Mouse (Mus musculus) MEL (cell line): Measurements from ENCODE around the gene St7l. TPM values are rescaled to one million over a fixed set of nuclear protein-coding genes. Genes with fewer than 3 reads are reported as not detected.

Experiments
- DNase-seq: peaks from one replicate; pipeline ENCODE4 v3.0.0; 2011; ENCODE audit warnings: low read depth, low spot score
- H3K27ac ChIP-seq: 2 replicates; pipeline ENCODE4 v1.5.1; 2012; ENCODE audit warnings: low read depth, mild to moderate bottlenecking, control low read depth, low read length, moderate library complexity; ENCODE audit not compliant: control insufficient read depth
- H3K27me3 ChIP-seq, 2 experiments: fragments of 150-350 bp in 1 of 2; sonication (generic) in 1 of 2; 2 replicates each; pipeline ENCODE4 v1.6.1; 2012; ENCODE audit warnings: low read length in 2 of 2, mild to moderate bottlenecking in 2 of 2, improper control_type of control experiment in 1 of 2, moderate library complexity in 1 of 2; ENCODE audit not compliant: insufficient read depth in 2 of 2, control insufficient read depth in 1 of 2
- H3K36me3 ChIP-seq, 2 experiments: 2 replicates each; pipeline ENCODE4 v1.6.1; 2012 to 2014; ENCODE audit warnings: low read length in 2 of 2, improper control_type of control experiment in 1 of 2, inconsistent platforms in 1 of 2, mild to moderate bottlenecking in 1 of 2; ENCODE audit not compliant: insufficient read depth in 2 of 2, control insufficient read depth in 1 of 2
- H3K4me1 ChIP-seq, 2 experiments: fragments of 150-350 bp in 1 of 2; sonication (generic) in 1 of 2; 2 replicates each; pipeline ENCODE4 v1.6.1; 2012; ENCODE audit warnings: low read length in 2 of 2, improper control_type of control experiment in 1 of 2, mild to moderate bottlenecking in 1 of 2; ENCODE audit not compliant: insufficient read depth in 2 of 2, control insufficient read depth in 1 of 2
- H3K4me3 ChIP-seq, 2 experiments: fragments of 150-350 bp in 1 of 2; sonication (generic) in 1 of 2; 2 replicates each; pipeline ENCODE4 v1.5.1; 2012; ENCODE audit warnings: low read depth in 2 of 2, low read length in 2 of 2, mild to moderate bottlenecking in 2 of 2, moderate library complexity in 2 of 2, control low read depth in 1 of 2, improper control_type of control experiment in 1 of 2; ENCODE audit not compliant: control insufficient read depth in 1 of 2, insufficient read depth in 1 of 2
- H3K79me2 ChIP-seq: 2 replicates; pipeline ENCODE4 v1.6.1; 2012; ENCODE audit warnings: mild to moderate bottlenecking, low read length, moderate library complexity; ENCODE audit not compliant: control insufficient read depth, poor library complexity, insufficient read depth
- H3K9ac ChIP-seq: 2 replicates; pipeline ENCODE4 v1.6.1; 2012; ENCODE audit warnings: low read depth, mild to moderate bottlenecking, control low read depth, low read length, moderate library complexity; ENCODE audit not compliant: control insufficient read depth, poor library complexity, severe bottlenecking
- H3K9me3 ChIP-seq: fragments of 150-350 bp; sonication (generic); replicated peaks from 2 replicates; pipeline ENCODE4 v1.6.1; 2012; ENCODE audit warnings: mild to moderate bottlenecking, low read length, improper control_type of control experiment, moderate library complexity; ENCODE audit not compliant: insufficient read depth
- BHLHE40 ChIP-seq: IDR thresholded peaks from 2 replicates; pipeline ENCODE4 v1.6.1; 2012; ENCODE audit warnings: low read depth, mild to moderate bottlenecking, inconsistent platforms, low read length, improper control_type of control experiment, borderline replicate concordance
- CHD1 ChIP-seq: IDR thresholded peaks from 2 replicates; pipeline ENCODE4 v1.6.1; 2012; ENCODE audit warnings: low read depth, mild to moderate bottlenecking, inconsistent platforms, low read length, improper control_type of control experiment
- CHD2 ChIP-seq: IDR thresholded peaks from 2 replicates; pipeline ENCODE4 v1.6.1; 2011; ENCODE audit warnings: low read length, improper control_type of control experiment
- CTCF ChIP-seq, 3 experiments: IDR thresholded peaks in 2 of 3; conservative IDR thresholded peaks in 1 of 3; 2 replicates each; pipeline ENCODE4 v1.5.1; 2011 to 2012; ENCODE audit warnings: low read length in 3 of 3, low read depth in 2 of 3, mild to moderate bottlenecking in 2 of 3, improper control_type of control experiment in 1 of 3, inconsistent platforms in 1 of 3, mixed read lengths in 1 of 3, moderate library complexity in 1 of 3; ENCODE audit not compliant: control insufficient read depth in 1 of 3, insufficient read depth in 1 of 3, poor library complexity in 1 of 3, severe bottlenecking in 1 of 3
- ELF1 ChIP-seq: IDR thresholded peaks from 2 replicates; pipeline ENCODE4 v1.6.1; 2014; ENCODE audit warnings: low read depth, mild to moderate bottlenecking, inconsistent platforms, low read length, improper control_type of control experiment, moderate library complexity
- EP300 ChIP-seq, 2 experiments: IDR thresholded peaks; 2 replicates each; pipeline ENCODE4 v1.6.1; 2011; ENCODE audit warnings: improper control_type of control experiment in 2 of 2, low read length in 2 of 2, low read depth in 1 of 2, mild to moderate bottlenecking in 1 of 2
- ETS1 ChIP-seq: IDR thresholded peaks from 2 replicates; pipeline ENCODE4 v1.6.1; 2012; ENCODE audit warnings: low read depth, mild to moderate bottlenecking, inconsistent platforms, low read length, improper control_type of control experiment, moderate library complexity
- GABPA ChIP-seq: IDR thresholded peaks from 2 replicates; pipeline ENCODE4 v1.6.1; 2012; ENCODE audit warnings: low read depth, mild to moderate bottlenecking, inconsistent platforms, low read length, improper control_type of control experiment, moderate library complexity
- GATA1 ChIP-seq: IDR thresholded peaks from 2 replicates; pipeline ENCODE4 v1.6.1; 2011; ENCODE audit warnings: low read depth, low read length, improper control_type of control experiment
- HCFC1 ChIP-seq: IDR thresholded peaks from 2 replicates; pipeline ENCODE4 v1.6.1; 2012; ENCODE audit warnings: low read depth, mild to moderate bottlenecking, inconsistent platforms, low read length, improper control_type of control experiment, moderate library complexity
- JUND ChIP-seq: IDR thresholded peaks from 2 replicates; pipeline ENCODE4 v1.6.1; 2011; ENCODE audit warnings: low read depth, mild to moderate bottlenecking, improper control_type of control experiment, low read length
- KAT2A ChIP-seq: conservative IDR thresholded peaks from 2 replicates; pipeline ENCODE4 v1.6.1; 2012; ENCODE audit warnings: low read depth, low read length, improper control_type of control experiment, inconsistent platforms
- MAFK ChIP-seq: IDR thresholded peaks from 2 replicates; pipeline ENCODE4 v1.6.1; 2011; ENCODE audit warnings: low read depth, mild to moderate bottlenecking, low read length, improper control_type of control experiment, borderline replicate concordance
- MAX ChIP-seq: IDR thresholded peaks from 2 replicates; pipeline ENCODE4 v1.6.1; 2011; ENCODE audit warnings: low read length, improper control_type of control experiment
- MAZ ChIP-seq: IDR thresholded peaks from 2 replicates; pipeline ENCODE4 v1.6.1; 2012; ENCODE audit warnings: low read depth, mild to moderate bottlenecking, inconsistent platforms, low read length, improper control_type of control experiment
- MEF2A ChIP-seq: IDR thresholded peaks from 2 replicates; pipeline ENCODE4 v1.6.1; 2014; ENCODE audit warnings: low read depth, mild to moderate bottlenecking, inconsistent platforms, low read length, improper control_type of control experiment; ENCODE audit not compliant: poor library complexity, insufficient replicate concordance, severe bottlenecking; ENCODE audit errors: extremely low read depth
- MXI1 ChIP-seq: IDR thresholded peaks from 2 replicates; pipeline ENCODE4 v1.6.1; 2011; ENCODE audit warnings: mild to moderate bottlenecking, low read depth, low read length, improper control_type of control experiment
- MYB ChIP-seq: IDR thresholded peaks from 2 replicates; pipeline ENCODE4 v1.6.1; 2011; ENCODE audit warnings: mild to moderate bottlenecking, low read depth, low read length, improper control_type of control experiment
- MYC ChIP-seq: IDR thresholded peaks from 2 replicates; pipeline ENCODE4 v1.6.1; 2011; ENCODE audit warnings: low read depth, mild to moderate bottlenecking, low read length, improper control_type of control experiment, moderate library complexity
- NELFE ChIP-seq: IDR thresholded peaks from 2 replicates; pipeline ENCODE4 v1.6.1; 2011; ENCODE audit warnings: low read depth, low read length, improper control_type of control experiment
- NRF1 ChIP-seq: IDR thresholded peaks from 2 replicates; pipeline ENCODE4 v1.6.1; 2014; ENCODE audit warnings: low read depth, mild to moderate bottlenecking, inconsistent platforms, low read length, improper control_type of control experiment, moderate library complexity; ENCODE audit not compliant: poor library complexity, insufficient read depth, severe bottlenecking
- POLR2A ChIP-seq, 2 experiments: IDR thresholded peaks; 2 replicates each; pipeline ENCODE4 v1.6.1; 2011 to 2012; ENCODE audit warnings: low read length in 2 of 2, mild to moderate bottlenecking in 2 of 2, control low read depth in 1 of 2, improper control_type of control experiment in 1 of 2, low read depth in 1 of 2, moderate library complexity in 1 of 2; ENCODE audit not compliant: control insufficient read depth in 1 of 2, insufficient read depth in 1 of 2, poor library complexity in 1 of 2
- POLR2AphosphoS2 ChIP-seq: IDR thresholded peaks from 2 replicates; pipeline ENCODE4 v1.6.1; 2011; ENCODE audit warnings: low read length, improper control_type of control experiment
- POLR2AphosphoS5 ChIP-seq: IDR thresholded peaks from 2 replicates; pipeline ENCODE4 v1.6.1; 2012; ENCODE audit warnings: low read depth, borderline replicate concordance, mild to moderate bottlenecking, inconsistent platforms, low read length, moderate library complexity, mixed read lengths
- RAD21 ChIP-seq: IDR thresholded peaks from 2 replicates; pipeline ENCODE4 v1.6.1; 2011; ENCODE audit warnings: mild to moderate bottlenecking, low read depth, low read length, improper control_type of control experiment
- RCOR1 ChIP-seq: IDR thresholded peaks from 2 replicates; pipeline ENCODE4 v1.6.1; 2012; ENCODE audit warnings: low read depth, mild to moderate bottlenecking, inconsistent platforms, low read length, improper control_type of control experiment
- SIN3A ChIP-seq: IDR thresholded peaks from 2 replicates; pipeline ENCODE4 v1.6.1; 2012; ENCODE audit warnings: low read length, improper control_type of control experiment, inconsistent platforms
- SMC3 ChIP-seq: IDR thresholded peaks from 2 replicates; pipeline ENCODE4 v1.6.1; 2011; ENCODE audit warnings: low read depth, low read length, improper control_type of control experiment
- TAL1 ChIP-seq: IDR thresholded peaks from 2 replicates; pipeline ENCODE4 v1.6.1; 2012; ENCODE audit warnings: mild to moderate bottlenecking, inconsistent platforms, low read length, moderate library complexity, mixed read lengths
- TBP ChIP-seq: IDR thresholded peaks from 2 replicates; pipeline ENCODE4 v1.8.0; 2011; ENCODE audit warnings: low read depth, low read length, improper control_type of control experiment
- TCF12 ChIP-seq: IDR thresholded peaks from 2 replicates; pipeline ENCODE4 v1.6.1; 2014; ENCODE audit warnings: low read depth, mild to moderate bottlenecking, inconsistent platforms, low read length, improper control_type of control experiment, moderate library complexity
- UBTF ChIP-seq: IDR thresholded peaks from 2 replicates; pipeline ENCODE4 v1.6.1; 2012; ENCODE audit warnings: low read depth, mild to moderate bottlenecking, inconsistent platforms, low read length, improper control_type of control experiment, moderate library complexity, borderline replicate concordance; ENCODE audit not compliant: insufficient read depth
- USF1 ChIP-seq: IDR thresholded peaks from 2 replicates; pipeline ENCODE4 v1.6.1; 2014; ENCODE audit warnings: low read depth, mild to moderate bottlenecking, inconsistent platforms, low read length, improper control_type of control experiment, moderate library complexity
- ZC3H11A ChIP-seq: IDR thresholded peaks from 2 replicates; pipeline ENCODE4 v1.6.1; 2012; ENCODE audit warnings: low read depth, mild to moderate bottlenecking, inconsistent platforms, low read length, improper control_type of control experiment
- ZKSCAN1 ChIP-seq: IDR thresholded peaks from 2 replicates; pipeline ENCODE4 v1.6.1; 2012; ENCODE audit warnings: low read depth, mild to moderate bottlenecking, inconsistent platforms, low read length, improper control_type of control experiment, moderate library complexity
- ZMIZ1 ChIP-seq: IDR thresholded peaks from 2 replicates; pipeline ENCODE4 v1.6.1; 2012; ENCODE audit warnings: low read depth, mild to moderate bottlenecking, inconsistent platforms, low read length, improper control_type of control experiment, moderate library complexity
- polyA plus RNA-seq, 2 experiments: library from polyadenylated mRNA; stranded (reverse) in 1 of 2; unstranded in 1 of 2; fragments of >175 nt in 1 of 2; fragments of >200 nt in 1 of 2; gene quantifications; 2 replicates each; pipeline versions ENCODE4 v1.2.1 to v1.2.4; 2012; ENCODE audit warnings: low replicate concordance in 2 of 2, low read depth in 1 of 2; ENCODE audit not compliant: insufficient read length in 2 of 2, insufficient read depth in 1 of 2, missing spikeins in 1 of 2
- total RNA-seq: library from RNA; depleted of rRNA; stranded (reverse); fragments of 300-350 nt; gene quantifications from 2 replicates; pipeline ENCODE4 v1.2.3, GENCODE M21; 2012

St7l gene
- total and polyA plus RNA-seq, 3 experiments, result 8.0 to 8.6 TPM; not detected in 1

GRCm38 (mm10) chr3:104817991-104818748 is 45.6 kb upstream of the St7l start, which contains the start of gene Mov10:
Gene Mov10, minus strand, starts transcription at chr3:104818563.
- Histone ChIP-seq H3K79me2 (peaks cover 4% of the 10 kb centered on the region; the same call in 1 of the 2 replicates), H3K27me3 (no peaks in the 10 kb centered on the region), H3K4me1 (peaks cover 0 to 8% of the 10 kb centered on the region in 2 experiments; a peak in 3 of 4 replicates), H3K9me3 (no peaks in the 10 kb centered on the region), H3K4me3 (peak within 1 kb of the TSS; percentile 82 to 95), H3K27ac (peak within 1 kb of the TSS; percentile 80), H3K9ac (peak within 1 kb of the TSS; percentile 79), H3K36me3 (peaks cover 0 to 12% of the 10 kb centered on the region in 2 experiments; a peak in 2 of 4 replicates)
- peak; percentile 91 for DNase-seq
- peak; percentile 69 for TF ChIP-seq TAL1
- TF ChIP-seq MEF2A, result no peak
- no peak for TF ChIP-seq MYC
- TF ChIP-seq RAD21, result no peak
- peak; percentile 18 to 20; a peak in 1 of 4 replicates for TF ChIP-seq POLR2A (IDR thresholded peaks at IDR 0.05; ENCODE audit: control insufficient read depth in 1 of 2, insufficient read depth in 1 of 2, low read depth in 1 of 2, low read length in 2 of 2, poor library complexity in 1 of 2)
- peak; percentile 37 for TF ChIP-seq NELFE
- peak; percentile 60; the same call in 1 of the 2 replicates for TF ChIP-seq MXI1
- TF ChIP-seq TBP, result 0 out of 2 replicates have a peak, but pooled peaks have one; percentile 28
- TF ChIP-seq RCOR1, result 0 out of 2 replicates have a peak, but pooled peaks have one; percentile 37
- TF ChIP-seq POLR2AphosphoS2, result peak; percentile 70; the same call in 1 of the 2 replicates
- TF ChIP-seq MYB, result no peak
- no peak; the same call in 1 of the 2 replicates for TF ChIP-seq HCFC1
- no peak for TF ChIP-seq GABPA
- TF ChIP-seq KAT2A, result no peak
- TF ChIP-seq JUND, result no peak
- TF ChIP-seq BHLHE40, result no peak; the same call in 1 of the 2 replicates
- 0 out of 2 replicates have a peak, but pooled peaks have one; percentile 37 for TF ChIP-seq UBTF
- TF ChIP-seq NRF1, result no peak
- no peak for TF ChIP-seq POLR2AphosphoS5
- TF ChIP-seq GATA1, result peak; percentile 58
- TF ChIP-seq CHD2, result no peak
- peak; percentile 32; the same call in 1 of the 2 replicates for TF ChIP-seq SIN3A
- TF ChIP-seq ZC3H11A, result no peak
- TF ChIP-seq CTCF (IDR thresholded peaks at IDR 0.05 in 2 of 3, conservative IDR thresholded peaks at IDR 0.05 in 1 of 3; ENCODE audit: control insufficient read depth in 1 of 3, insufficient read depth in 1 of 3, low read depth in 2 of 3, low read length in 3 of 3, poor library complexity in 1 of 3, severe bottlenecking in 1 of 3), result no peak
- peak; percentile 35 to 61; a peak in 2 of 4 replicates for TF ChIP-seq EP300 (IDR thresholded peaks at IDR 0.05; ENCODE audit: low read depth in 1 of 2, low read length in 2 of 2)
- peak; percentile 88 for TF ChIP-seq MAZ
- no peak for TF ChIP-seq MAX
- no peak for TF ChIP-seq ZMIZ1
- TF ChIP-seq MAFK, result no peak
- no peak for TF ChIP-seq USF1
- no peak for TF ChIP-seq SMC3
- no peak for TF ChIP-seq ELF1
- TF ChIP-seq ETS1, result peak; percentile 58
- peak; percentile 72 for TF ChIP-seq TCF12
- no peak for TF ChIP-seq ZKSCAN1
- no peak for TF ChIP-seq CHD1
